Mouse (Mus musculus): ENCODE measurements around the gene Krtap17-1. TPM values are rescaled to one million over a fixed set of nuclear protein-coding genes. Genes with fewer than 3 reads are reported as not detected.

Krtap17-1 gene
- polyA plus RNA-seq, 1 experiment from 2014 or later, result not detected

GRCm38 (mm10) chr11:99965961-99966360, 27.8 kb downstream of the Krtap17-1 start:
- DNase-seq (ENCODE audit: low spot score), result no peak

GRCm38 (mm10) chr11:99964213-99964612, 29.6 kb downstream of the Krtap17-1 start:
- no peak for DNase-seq (ENCODE audit: low spot score)

GRCm38 (mm10) chr11:99948175-99948574, 45.6 kb downstream of the Krtap17-1 start, which contains the start of gene Krtap9-5:
TSS of gene Krtap9-5 (plus strand) at chr11:99948475.
- DNase-seq (ENCODE audit: low spot score), result no peak

Other genes with a start within 250 kb of the Krtap17-1 start
- not detected in 2 replicates for gene Gm11595, start 221.1 kb downstream of the Krtap17-1 start, polyA plus RNA-seq (2015; fragmentation: Nextera tagmentation; extraction: Ambion mirVana)
- gene Krtap4-8, start 213.3 kb downstream of the Krtap17-1 start, polyA plus RNA-seq (2015; fragmentation: Nextera tagmentation; extraction: Ambion mirVana), result not detected in 2 replicates
- gene Krtap4-9, start 208.8 kb downstream of the Krtap17-1 start, polyA plus RNA-seq (2015; fragmentation: Nextera tagmentation; extraction: Ambion mirVana), result not detected in 2 replicates
- not detected in 2 replicates for gene Gm11596, start 200.5 kb downstream of the Krtap17-1 start, polyA plus RNA-seq (2015; fragmentation: Nextera tagmentation; extraction: Ambion mirVana)
- not detected in 2 replicates for gene Gm11569, start 195.1 kb downstream of the Krtap17-1 start, polyA plus RNA-seq (2015; fragmentation: Nextera tagmentation; extraction: Ambion mirVana)
- gene Gm11554, start 189.5 kb downstream of the Krtap17-1 start, polyA plus RNA-seq (2015; fragmentation: Nextera tagmentation; extraction: Ambion mirVana), result not detected in 2 replicates
- not detected in 2 replicates for gene Krtap4-13, start 184.1 kb downstream of the Krtap17-1 start, polyA plus RNA-seq (2015; fragmentation: Nextera tagmentation; extraction: Ambion mirVana)
- not detected in 2 replicates for gene Gm11564, start 178.3 kb downstream of the Krtap17-1 start, polyA plus RNA-seq (2015; fragmentation: Nextera tagmentation; extraction: Ambion mirVana)
- gene 2300003K06Rik, start 155.9 kb downstream of the Krtap17-1 start, polyA plus RNA-seq (2015; fragmentation: Nextera tagmentation; extraction: Ambion mirVana), result not detected in 2 replicates
- not detected in 2 replicates for gene Krtap4-16, start 142.4 kb downstream of the Krtap17-1 start, polyA plus RNA-seq (2015; fragmentation: Nextera tagmentation; extraction: Ambion mirVana)
- not detected in 2 replicates for gene Gm11568, start 136.1 kb downstream of the Krtap17-1 start, polyA plus RNA-seq (2015; fragmentation: Nextera tagmentation; extraction: Ambion mirVana)
- not detected in 2 replicates for gene Gm11559, start 129.5 kb downstream of the Krtap17-1 start, polyA plus RNA-seq (2015; fragmentation: Nextera tagmentation; extraction: Ambion mirVana)
- gene Krtap9-1, start 120.6 kb downstream of the Krtap17-1 start, polyA plus RNA-seq (2015; fragmentation: Nextera tagmentation; extraction: Ambion mirVana), result not detected in 2 replicates
- gene Gm11567, start 114.8 kb downstream of the Krtap17-1 start, polyA plus RNA-seq (2015; fragmentation: Nextera tagmentation; extraction: Ambion mirVana), result not detected in 2 replicates
- not detected in 2 replicates for gene Krtap31-1, start 86.1 kb downstream of the Krtap17-1 start, polyA plus RNA-seq (2015; fragmentation: Nextera tagmentation; extraction: Ambion mirVana)
- gene Gm11565, start 79.2 kb downstream of the Krtap17-1 start, polyA plus RNA-seq (2015; fragmentation: Nextera tagmentation; extraction: Ambion mirVana), result 0.14 TPM in 1 of 2 replicates, not detected in the other
- not detected in 2 replicates for gene Krtap31-2, start 57.7 kb downstream of the Krtap17-1 start, polyA plus RNA-seq (2015; fragmentation: Nextera tagmentation; extraction: Ambion mirVana)
- gene Krtap9-5, start 45.5 kb downstream of the Krtap17-1 start, polyA plus RNA-seq (2015; fragmentation: Nextera tagmentation; extraction: Ambion mirVana), result not detected in 2 replicates
- gene Krtap29-1, start 14.9 kb downstream of the Krtap17-1 start, polyA plus RNA-seq (2015; fragmentation: Nextera tagmentation; extraction: Ambion mirVana), result not detected in 2 replicates
- gene Krtap16-1, start 7.4 kb downstream of the Krtap17-1 start, polyA plus RNA-seq (2015; fragmentation: Nextera tagmentation; extraction: Ambion mirVana), result not detected in 2 replicates
- gene Krt33a, start 22.2 kb upstream of the Krtap17-1 start, polyA plus RNA-seq (2015; fragmentation: Nextera tagmentation; extraction: Ambion mirVana), result 0.10 and 0.29 TPM in 2 replicates
- gene Krt33b, start 35.9 kb upstream of the Krtap17-1 start, polyA plus RNA-seq (2015; fragmentation: Nextera tagmentation; extraction: Ambion mirVana), result 0.26 and 0.30 TPM in 2 replicates
- gene Krt34, start 47.6 kb upstream of the Krtap17-1 start, polyA plus RNA-seq (2015; fragmentation: Nextera tagmentation; extraction: Ambion mirVana), result 0.10 TPM in 1 of 2 replicates, not detected in the other
- gene Krt31, start 56.6 kb upstream of the Krtap17-1 start, polyA plus RNA-seq (2015; fragmentation: Nextera tagmentation; extraction: Ambion mirVana), result 0.12 and 0.14 TPM in 2 replicates
- 0.13 and 0.18 TPM in 2 replicates for gene Krt32, start 94.2 kb upstream of the Krtap17-1 start, polyA plus RNA-seq (2015; fragmentation: Nextera tagmentation; extraction: Ambion mirVana)
- gene Krt35, start 102.2 kb upstream of the Krtap17-1 start, polyA plus RNA-seq (2015; fragmentation: Nextera tagmentation; extraction: Ambion mirVana), result 0.06 and 0.16 TPM in 2 replicates
- 0.24 and 0.29 TPM in 2 replicates for gene Krt36, start 111.6 kb upstream of the Krtap17-1 start, polyA plus RNA-seq (2015; fragmentation: Nextera tagmentation; extraction: Ambion mirVana)
- 0.66 and 18.2 TPM in 2 replicates for gene Krt13, start 127.6 kb upstream of the Krtap17-1 start, polyA plus RNA-seq (2015; fragmentation: Nextera tagmentation; extraction: Ambion mirVana)
- 5.2 and 35.5 TPM in 2 replicates for gene Krt15, start 141.9 kb upstream of the Krtap17-1 start, polyA plus RNA-seq (2015; fragmentation: Nextera tagmentation; extraction: Ambion mirVana)
- 10.2 and 19.1 TPM in 2 replicates for gene Krt19, start 154.7 kb upstream of the Krtap17-1 start, polyA plus RNA-seq (2015; fragmentation: Nextera tagmentation; extraction: Ambion mirVana)
- gene Krt9, start 199.3 kb upstream of the Krtap17-1 start, polyA plus RNA-seq (2015; fragmentation: Nextera tagmentation; extraction: Ambion mirVana), result 0.08 and 0.10 TPM in 2 replicates
- gene Krt14, start 213.6 kb upstream of the Krtap17-1 start, polyA plus RNA-seq (2015; fragmentation: Nextera tagmentation; extraction: Ambion mirVana), result 40.8 and 47.9 TPM in 2 replicates